Mouse (Mus musculus): Measurements from ENCODE around the gene Rfc4.

GRCm38 (mm10) chr16:23099632-23100031, 27.9 kb downstream of the Rfc4 start:
- TF ChIP-seq POLR2A (IDR thresholded peaks at IDR 0.05; ENCODE audit: low read depth, low read length) (no peak), CTCF (IDR thresholded peaks at IDR 0.05; ENCODE audit: extremely low read depth, insufficient read length, insufficient replicate concordance, low read depth, low read length) (no peak)

Data from small intestine, adult 2 months (tissue).